Mouse (Mus musculus) small intestine, adult 2 months (tissue): ENCODE results near the gene Kcnv2. TPM values are rescaled to one million over a fixed set of nuclear protein-coding genes. Genes with fewer than 3 reads are reported as not detected.

Source experiments
- H3K27ac ChIP-seq: fragments of 200-500 bp; 2 replicates; pipeline ENCODE4 v1.5.1; 2012; ENCODE audit warnings: low read depth, low read length, control low read depth, inconsistent platforms; ENCODE audit not compliant: insufficient read depth
- H3K27me3 ChIP-seq: fragments of 200-500 bp; 2 replicates; pipeline ENCODE4 v1.6.1; 2012; ENCODE audit warnings: mild to moderate bottlenecking, moderate library complexity, low read length, inconsistent platforms; ENCODE audit not compliant: control insufficient read depth, insufficient read depth
- H3K36me3 ChIP-seq: fragments of 200-500 bp; 2 replicates; pipeline ENCODE4 v1.6.1; 2012; ENCODE audit warnings: mild to moderate bottlenecking, low read length, control low read depth, inconsistent platforms; ENCODE audit not compliant: control insufficient read depth, insufficient read depth
- H3K4me1 ChIP-seq: fragments of 200-500 bp; 2 replicates; pipeline ENCODE4 v1.6.1; 2012; ENCODE audit warnings: low read length, inconsistent platforms, mixed read lengths; ENCODE audit not compliant: control insufficient read depth, insufficient read depth, insufficient read length
- H3K4me3 ChIP-seq: fragments of 200-500 bp; 2 replicates; pipeline ENCODE4 v1.5.1; 2012; ENCODE audit warnings: low read depth, mild to moderate bottlenecking, control low read depth, inconsistent platforms, low read length, moderate library complexity
- CTCF ChIP-seq: fragments of 200-500 bp; IDR thresholded peaks from 2 replicates; pipeline ENCODE4 v1.5.1; 2012; ENCODE audit warnings: low read depth, mild to moderate bottlenecking, control low read depth, inconsistent platforms, low read length, moderate library complexity, mixed read lengths; ENCODE audit not compliant: insufficient replicate concordance, insufficient read length; ENCODE audit errors: extremely low read depth
- POLR2A ChIP-seq: fragments of 200-500 bp; IDR thresholded peaks from 2 replicates; pipeline ENCODE4 v1.6.1; 2012; ENCODE audit warnings: low read depth, mild to moderate bottlenecking, control low read depth, inconsistent platforms, low read length, moderate library complexity
- WGBS: fragments of 180-500 bp; shearing (Covaris S2); methylation state at CpG from one replicate; pipeline ENCODE4 v1.1.7; 2018; 5-methylcytosine and 5-hydroxymethylcytosine counted together
- polyA plus RNA-seq: library from polyadenylated mRNA; depleted of rRNA; stranded (reverse); fragments of >200 nt; gene quantifications from 2 replicates; pipeline ENCODE4 v1.2.3, GENCODE M21; 2012; rRNA removed

The Kcnv2 gene
- polyA plus RNA-seq, 1 experiment, result 0.03 TPM

- no peak overlapping the region for H3K27ac ChIP-seq
- WGBS, result 90% methylated on average over 5 of the region's 5 CpGs
- H3K4me1 ChIP-seq, result no peaks in the 10 kb centered on the region
- peaks cover 16% of the 10 kb centered on the region for H3K36me3 ChIP-seq
- no peaks in the 10 kb centered on the region for H3K27me3 ChIP-seq
- H3K4me3 ChIP-seq, result no peak overlapping the region
- TF ChIP-seq CTCF (no peak), POLR2A (no peak)
These were observed 60.9 kb downstream of the Kcnv2 start for GRCm38 (mm10) chr19:27383266-27383665.

DNA sequence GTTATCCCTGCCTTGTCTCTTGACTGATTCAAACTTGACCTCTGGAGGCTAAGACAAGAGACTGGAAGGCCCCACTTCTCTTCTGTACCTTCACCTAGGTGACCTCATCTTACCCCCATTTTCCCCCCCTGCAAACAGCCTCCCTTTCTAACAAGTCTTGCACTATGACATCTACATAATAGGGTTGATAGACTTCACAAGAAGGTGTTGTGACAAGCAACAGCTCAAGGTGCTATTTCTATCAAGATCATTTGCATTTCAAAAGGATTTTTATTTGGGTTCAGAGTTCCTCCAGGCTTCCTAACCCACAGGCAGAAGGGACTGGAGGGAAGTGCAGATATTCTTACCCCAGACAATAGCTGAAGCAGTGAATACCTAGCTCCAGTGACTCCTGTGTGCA lies 62.9 kb downstream of the Kcnv2 start:
- H3K27ac ChIP-seq, result no peak overlapping the region
- peaks cover 26% of the 10 kb centered on the region for H3K36me3 ChIP-seq
- no peaks in the 10 kb centered on the region for H3K27me3 ChIP-seq
- no peak overlapping the region for H3K4me3 ChIP-seq
- H3K4me1 ChIP-seq, result no peaks in the 10 kb centered on the region
- TF ChIP-seq POLR2A, result no peak
- no peak for TF ChIP-seq CTCF

Other genes with a start within 250 kb of the Kcnv2 start
- gene Vldlr, start 106.1 kb upstream of the Kcnv2 start, polyA plus RNA-seq, result 3.9 and 5.6 TPM in 2 replicates
- gene Pum3, start 107.2 kb downstream of the Kcnv2 start, polyA plus RNA-seq, result 2.9 and 8.0 TPM in 2 replicates